Mouse (Mus musculus): ENCODE measurements around the gene Csgalnact2.

DNA sequence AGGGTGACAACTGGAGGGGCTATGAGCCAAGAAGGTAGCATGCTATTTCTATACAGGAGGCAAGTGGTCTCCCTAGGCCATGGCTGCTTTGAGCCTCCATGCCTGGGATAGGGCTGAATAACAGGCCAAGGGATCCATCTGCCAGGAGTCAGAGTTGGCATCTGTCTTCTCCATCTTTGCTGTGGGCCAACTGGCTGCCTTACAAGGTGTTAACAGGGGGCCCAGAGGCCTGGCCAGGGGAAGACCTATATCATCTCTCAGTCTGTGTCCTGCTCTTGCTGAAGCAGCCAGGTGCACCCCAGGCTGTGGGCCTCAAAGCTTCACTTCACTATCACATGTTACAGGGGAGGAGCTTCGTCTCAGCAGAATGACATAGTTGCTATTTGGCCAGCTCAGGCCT is 66.8 kb downstream of the Csgalnact2 start:
- no peak for TF ChIP-seq CTCF (IDR thresholded peaks at IDR 0.05; ENCODE audit: low read depth)
- TF ChIP-seq EP300 (IDR thresholded peaks at IDR 0.05; ENCODE audit: low read depth), result no peak
